Mouse (Mus musculus) embryonic fibroblast, embryonic 13.5 days (primary cell): ENCODE measurements around the gene Farp2.

Experiments
- CTCF ChIP-seq: IDR thresholded peaks from 2 replicates; pipeline ENCODE4 v1.5.1; 2011; ENCODE audit warnings: mild to moderate bottlenecking, control low read depth, low read length, moderate library complexity, borderline replicate concordance; ENCODE audit not compliant: insufficient read depth
- POLR2A ChIP-seq: IDR thresholded peaks from 2 replicates; pipeline ENCODE4 v1.6.1; 2011; ENCODE audit warnings: low read depth, mild to moderate bottlenecking, control low read depth, low read length, moderate library complexity

DNA sequence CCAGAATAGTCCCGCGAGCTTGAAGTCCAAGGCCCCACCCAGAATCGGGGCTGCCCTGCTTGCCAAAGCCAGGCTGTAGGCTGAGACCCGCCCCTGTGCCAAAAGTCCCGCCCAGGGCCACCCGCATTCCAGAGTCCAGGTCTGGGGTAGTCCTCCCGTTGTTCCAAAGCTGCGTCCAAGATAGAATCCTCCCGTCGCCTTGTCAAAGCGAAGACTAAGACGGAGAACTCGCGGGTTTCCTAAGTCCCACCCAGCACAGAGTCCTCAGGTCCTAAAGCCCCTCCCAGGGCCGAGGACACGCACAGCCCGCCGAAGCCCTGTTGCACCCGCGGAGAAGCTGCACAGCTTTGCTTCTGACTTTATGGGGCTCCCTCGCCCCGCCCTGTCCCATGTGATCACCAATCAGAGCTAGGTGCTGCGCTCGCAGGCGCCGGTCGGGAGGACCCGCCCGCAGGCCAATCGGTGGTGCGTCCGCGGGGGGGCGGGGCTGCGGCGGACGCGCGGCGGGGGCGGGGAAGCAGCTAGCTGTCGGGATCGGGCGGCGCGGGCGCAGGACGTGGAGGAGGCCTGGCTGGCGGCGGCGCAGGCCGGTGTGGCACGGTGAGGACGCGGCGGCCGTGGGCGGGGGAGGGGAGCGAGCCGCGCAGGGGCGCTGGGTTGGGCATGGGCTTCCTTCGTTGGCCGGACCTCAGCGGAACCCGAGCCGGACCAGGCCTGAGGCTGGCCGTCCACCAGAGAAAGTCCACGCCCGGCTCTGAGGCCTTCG is at the start of gene Farp2:
- TF ChIP-seq CTCF (no peak), POLR2A (peak; percentile 89)
